Mouse (Mus musculus) ZHBTc4 (cell line): Measurements from ENCODE around the gene Srr.

Experiments used
- DNase-seq: peaks from one replicate; pipeline ENCODE4 v3.0.0-alpha.2; 2011; ENCODE audit warnings: low read depth, low spot score

Gene Srr

DNA sequence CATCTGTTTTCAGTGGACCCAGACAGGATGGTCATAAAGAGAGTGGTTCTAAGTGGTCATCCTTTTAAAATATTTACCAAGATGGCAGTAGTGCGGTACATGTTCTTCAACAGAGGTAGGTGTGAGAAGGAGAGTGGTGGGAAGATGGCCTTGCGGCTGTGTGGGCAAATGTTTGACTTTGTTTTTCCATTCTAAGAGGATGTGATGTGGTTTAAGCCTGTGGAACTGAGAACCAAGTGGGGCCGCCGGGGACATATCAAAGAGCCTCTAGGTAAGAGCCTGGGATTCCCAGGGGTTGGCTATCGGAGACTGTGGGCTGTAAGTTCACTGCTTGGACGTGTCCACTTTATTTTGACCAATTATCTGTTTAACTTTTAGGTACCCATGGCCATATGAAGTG lies 17.9 kb downstream of the Srr start:
- no peak for DNase-seq

DNA sequence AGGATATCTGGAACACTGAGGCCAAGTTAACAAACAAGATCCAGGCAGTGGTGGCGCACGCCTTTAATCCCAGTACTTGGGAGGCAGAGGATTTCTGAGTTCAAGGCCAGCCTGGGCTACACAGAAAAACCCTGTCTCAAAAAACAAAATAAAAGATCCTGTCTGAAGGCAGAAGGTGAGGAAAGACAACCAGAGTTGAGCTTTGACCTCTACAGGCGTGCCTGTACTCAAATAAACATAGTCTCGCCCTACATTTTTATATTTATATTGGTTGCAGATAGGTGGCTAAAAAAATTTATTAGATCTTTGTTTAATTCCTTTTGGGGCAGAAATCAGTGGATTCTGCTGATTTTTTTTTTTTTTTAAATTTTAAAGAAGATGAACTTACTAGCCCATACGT lies 23.3 kb downstream of the Srr start:
- DNase-seq = no peak

DNA sequence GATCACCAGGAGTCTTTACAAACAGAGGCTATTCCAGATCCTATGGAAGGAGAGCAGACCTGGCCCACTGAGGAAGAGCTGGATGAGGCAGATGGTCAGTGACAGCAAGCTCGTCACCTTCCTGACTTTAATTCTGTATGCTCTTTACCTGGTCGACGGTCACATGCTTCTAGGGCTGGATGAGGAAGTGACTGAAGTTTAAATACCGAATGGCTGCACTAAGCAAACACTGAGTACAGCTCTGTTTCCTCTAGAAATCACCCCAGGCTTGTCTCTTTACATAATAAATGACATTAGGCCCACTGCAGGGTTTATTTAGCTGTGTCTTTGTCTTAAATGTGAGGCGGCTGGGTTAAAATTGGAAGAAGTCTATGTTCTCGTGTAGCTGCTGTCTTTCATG lies 24.2 kb downstream of the Srr start:
- DNase-seq = no peak

DNA sequence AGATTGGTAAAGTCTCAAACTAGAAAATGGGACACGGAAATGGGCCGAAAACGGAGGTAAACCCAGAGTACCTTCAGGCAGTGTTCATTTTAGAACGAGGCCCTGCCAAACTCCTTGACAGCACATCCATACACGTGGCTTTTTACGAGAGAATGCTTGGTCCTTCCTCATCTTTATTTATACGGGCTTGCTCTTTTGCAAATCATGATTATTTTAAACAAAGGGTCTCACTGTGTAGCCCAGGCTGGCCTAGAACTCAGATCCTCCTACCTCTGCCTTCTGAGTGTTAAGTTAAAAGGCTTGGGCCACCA lies 27.3 kb downstream of the Srr start:
- no peak for DNase-seq

DNA sequence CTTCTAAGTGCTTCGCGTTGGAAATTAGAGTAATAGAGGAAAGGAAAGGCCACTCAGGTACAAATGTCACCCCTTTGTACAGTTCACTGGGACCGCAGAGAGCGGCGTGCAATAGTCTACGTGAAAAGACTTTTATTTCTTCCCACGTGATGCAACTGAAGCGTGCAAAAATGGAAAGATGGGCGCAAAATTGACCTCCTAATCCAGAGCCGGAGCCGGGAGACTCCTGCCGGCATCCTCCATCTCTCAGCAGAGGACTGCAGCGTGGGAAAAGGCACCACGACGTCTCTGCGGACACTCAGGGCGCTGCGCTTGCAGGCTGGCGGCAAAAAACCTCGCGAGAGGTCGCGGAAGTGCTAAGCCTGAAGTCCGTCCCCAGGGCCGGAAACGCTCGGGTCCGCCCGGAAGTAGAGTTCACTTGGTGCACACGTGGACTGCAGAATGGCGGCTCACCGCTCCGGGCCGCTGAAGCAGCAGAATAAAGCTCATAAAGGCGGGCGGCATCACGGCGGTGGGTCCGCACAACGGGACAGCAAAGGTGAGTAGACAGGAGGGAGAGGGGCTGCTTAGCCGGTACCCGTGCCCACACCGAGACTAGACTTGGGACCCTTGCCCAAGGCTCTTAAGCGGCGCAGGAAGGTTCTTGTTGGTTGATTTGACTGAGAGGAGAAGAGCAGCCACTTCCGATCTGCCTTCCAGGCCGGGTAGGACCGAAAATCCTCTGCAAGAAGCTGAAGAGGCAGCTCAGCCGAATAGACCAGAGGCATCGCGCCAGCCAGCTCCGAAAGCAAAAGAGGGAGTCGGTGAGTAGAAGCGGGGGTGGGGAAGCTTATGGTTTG lies 27.9 kb downstream of the Srr start, which contains the start of gene Tsr1:
Gene Tsr1 (plus strand): TSS at position 394 of the 839 bp plus-strand sequence.
- peak; percentile 97 for DNase-seq

DNA sequence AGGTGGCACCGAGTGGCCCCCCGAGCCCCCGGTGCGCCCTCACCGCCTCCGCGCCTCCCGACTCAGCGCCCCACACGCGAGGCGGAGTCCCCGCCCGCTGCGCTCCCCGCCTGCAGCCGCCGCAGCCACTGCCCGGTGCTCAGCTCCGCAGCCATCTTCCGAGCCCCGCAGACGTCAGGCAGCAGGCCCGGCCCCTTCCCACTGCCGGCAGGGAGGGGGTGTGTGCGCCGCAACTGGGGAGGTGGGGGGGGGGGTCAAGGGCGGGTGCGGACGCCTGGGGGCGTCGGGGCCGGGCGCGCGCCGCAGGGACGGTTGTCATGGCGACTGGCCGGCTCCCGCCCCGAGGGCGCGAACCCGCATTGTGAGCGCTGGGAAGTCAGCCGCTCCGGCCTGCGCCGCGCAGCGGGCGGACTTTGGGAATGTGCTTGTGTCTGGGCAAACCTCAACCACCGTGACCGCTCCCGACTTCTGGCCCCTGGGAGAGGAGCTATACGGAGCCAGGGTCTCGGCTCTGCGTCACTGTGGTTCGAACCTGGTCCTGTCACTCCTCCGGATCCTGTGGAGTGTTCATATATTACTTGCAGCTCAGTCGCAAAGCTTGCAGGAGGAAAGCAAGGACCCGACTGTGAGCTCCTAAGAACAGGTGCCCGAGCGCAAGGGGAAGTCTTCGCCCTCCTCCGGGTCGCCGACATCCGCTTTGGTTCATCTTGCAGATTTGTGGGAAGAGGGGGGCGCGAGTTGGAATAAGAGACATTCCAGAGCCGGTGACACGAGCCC lies 28.7 kb downstream of the Srr start, which contains the start of gene Sgsm2:
Gene Sgsm2 (minus strand): TSS at position 160 of the 777 bp plus-strand sequence.
- DNase-seq = peak; percentile 92

DNA sequence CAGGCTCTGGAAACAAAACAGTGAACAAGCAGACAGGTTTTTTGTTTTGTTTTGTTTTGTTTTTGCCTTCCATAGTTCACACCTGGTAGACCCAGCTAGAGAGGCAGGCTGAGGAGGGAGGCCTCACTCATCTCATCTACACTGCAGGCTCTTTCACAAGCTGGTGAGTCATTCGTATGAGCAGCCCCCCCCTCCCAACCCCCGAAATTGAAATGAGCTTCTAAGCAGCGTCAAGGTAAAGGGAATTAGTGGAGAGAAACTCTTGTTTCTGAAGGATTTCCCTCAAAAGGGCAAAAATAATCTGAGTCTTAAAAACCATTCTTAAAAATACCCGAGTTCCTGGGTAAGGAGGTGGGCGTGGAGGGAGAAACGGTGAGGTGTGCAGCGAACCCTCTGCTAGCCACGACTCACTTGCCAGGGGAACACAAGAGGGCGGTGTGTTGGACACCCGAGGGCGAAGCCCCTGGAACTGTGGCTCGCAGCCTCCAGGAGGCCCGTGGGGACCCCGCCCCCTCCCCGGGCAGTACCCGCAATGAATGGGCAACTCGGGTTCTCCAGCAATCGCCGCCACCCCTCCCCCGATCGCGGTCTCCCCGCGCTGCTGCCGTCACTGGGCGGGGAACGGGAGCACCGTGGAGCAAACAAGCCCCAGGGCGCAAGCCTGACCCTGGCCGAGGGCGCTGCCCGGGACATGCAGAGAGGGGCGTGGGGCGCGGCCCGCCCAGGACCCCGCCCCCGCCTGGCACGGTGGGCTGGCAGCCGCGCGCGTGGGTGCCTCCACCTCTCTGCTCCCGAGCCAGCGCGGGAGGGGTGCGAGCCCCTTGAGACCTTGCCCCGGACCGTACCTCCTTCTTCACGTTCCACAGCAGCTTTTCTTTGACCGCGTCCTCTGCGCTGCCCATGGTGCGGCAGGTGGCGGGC lies 29.5 kb downstream of the Srr start:
- peak; percentile 74 for DNase-seq

DNA sequence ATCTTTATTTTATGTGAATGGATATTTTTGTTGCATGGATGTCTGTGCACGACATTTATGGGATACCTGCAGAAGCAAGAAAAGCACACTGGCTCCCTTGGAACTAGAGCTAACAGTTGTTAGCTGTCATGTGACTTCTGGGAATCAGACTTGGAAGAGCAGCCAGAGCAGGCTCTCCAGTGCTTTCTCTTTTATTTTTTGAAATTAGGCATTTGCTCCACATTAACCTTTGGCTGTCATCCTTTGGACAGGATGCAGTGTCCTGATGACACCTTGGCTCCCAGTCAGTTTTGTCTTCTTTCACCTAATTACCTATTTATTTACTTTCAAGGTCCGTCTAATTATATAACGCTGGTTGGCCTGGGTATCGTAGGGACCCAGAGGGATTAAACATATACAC lies 31.1 kb downstream of the Srr start:
- no peak for DNase-seq

DNA sequence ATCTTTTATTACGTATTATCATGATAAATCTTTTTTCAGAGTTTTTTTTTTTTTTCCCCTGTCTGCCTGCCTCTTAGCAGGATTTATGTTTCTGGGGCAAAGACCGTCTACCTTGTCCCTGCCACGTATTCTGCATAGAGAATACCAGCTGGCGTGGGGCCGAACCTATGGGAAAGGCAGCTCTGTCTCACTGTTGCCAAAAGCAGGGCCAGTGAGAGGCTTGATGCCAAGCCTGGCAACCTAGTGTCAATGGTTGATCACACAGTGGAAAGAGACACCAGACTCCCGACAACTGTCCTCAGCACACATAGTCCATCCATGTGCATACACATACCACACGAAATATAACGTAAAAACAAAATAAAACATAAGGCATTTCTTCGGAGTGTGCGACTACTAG lies 42.6 kb downstream of the Srr start:
- DNase-seq = no peak

DNA sequence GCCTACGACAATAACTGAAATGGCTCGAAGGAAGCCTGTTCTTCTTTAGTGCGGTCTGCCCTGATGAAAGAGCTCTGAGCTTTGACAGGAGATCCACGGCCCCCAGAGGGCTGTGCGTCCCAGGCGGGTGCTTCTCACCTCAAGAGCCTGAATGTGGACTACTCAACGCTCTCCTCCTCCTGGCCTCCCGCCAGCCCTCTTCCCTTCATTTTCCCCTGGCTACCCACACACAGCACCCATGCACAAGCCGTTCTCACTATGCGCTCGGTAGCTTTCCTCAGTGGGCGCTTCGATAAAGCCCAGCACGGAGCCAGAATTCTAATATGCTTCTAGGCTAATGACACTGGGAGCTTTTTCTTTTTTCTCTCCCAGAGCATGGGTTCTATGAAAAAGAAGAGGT lies 43.8 kb downstream of the Srr start:
- no peak for DNase-seq

DNA sequence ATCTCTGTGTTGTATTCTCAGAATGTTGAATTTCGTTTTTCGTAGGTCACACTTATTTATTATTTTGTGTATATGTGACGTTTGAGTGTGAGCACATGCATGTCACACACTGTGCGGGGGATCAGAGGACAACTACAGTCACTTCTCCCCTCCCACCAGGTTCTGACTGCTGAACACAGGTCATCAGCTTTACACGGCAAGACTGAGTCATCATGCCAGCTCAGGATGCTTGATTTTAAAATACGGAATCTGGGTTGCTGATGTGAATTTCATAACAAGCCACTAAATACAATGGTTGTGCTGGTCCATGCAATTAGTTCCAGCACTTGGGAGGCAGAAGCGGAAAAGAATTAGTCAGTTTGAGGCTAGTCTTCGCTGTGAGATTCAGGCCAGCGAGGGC lies 44.7 kb downstream of the Srr start:
- DNase-seq = no peak

DNA sequence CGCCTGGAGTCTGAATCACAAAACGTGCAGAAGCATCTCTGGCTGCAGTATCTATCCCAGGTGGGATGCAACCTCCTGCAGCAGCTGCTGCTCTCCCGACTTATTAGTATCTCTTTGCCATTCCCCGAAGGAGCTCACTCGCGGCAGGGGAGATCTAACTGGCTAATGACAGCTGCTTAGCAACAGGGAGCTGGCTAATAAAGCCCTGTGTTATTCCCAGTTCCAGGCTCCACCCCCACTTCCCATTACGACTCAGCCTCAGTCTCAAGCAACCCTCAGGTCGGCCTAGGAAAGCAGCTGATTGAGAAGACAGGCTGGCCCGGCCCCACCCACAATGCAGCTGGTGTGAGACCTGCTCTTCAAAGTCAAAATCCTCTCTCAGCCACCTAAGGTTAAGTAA lies 48.9 kb downstream of the Srr start:
- DNase-seq = peak; percentile 94

DNA sequence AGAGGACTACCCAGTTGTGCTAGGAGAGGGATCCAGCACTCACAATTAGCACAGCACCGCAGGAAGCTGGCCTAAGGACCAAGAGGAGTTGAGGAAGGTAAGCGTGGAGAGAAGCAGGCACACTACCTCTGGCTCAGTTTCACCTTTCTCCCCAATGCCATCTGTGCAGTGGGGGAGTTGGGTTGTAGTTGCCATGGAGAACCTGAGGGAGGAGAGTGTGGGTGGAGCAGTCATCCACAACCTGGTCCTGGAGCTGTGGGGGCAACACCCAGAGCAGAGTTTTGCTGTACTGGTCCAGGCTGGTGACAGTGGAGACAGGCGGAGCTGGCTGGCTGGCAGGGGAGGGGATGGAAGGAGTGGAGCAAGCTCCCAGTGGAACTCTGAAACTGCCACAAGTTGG lies 51.1 kb downstream of the Srr start:
- DNase-seq = no peak

DNA sequence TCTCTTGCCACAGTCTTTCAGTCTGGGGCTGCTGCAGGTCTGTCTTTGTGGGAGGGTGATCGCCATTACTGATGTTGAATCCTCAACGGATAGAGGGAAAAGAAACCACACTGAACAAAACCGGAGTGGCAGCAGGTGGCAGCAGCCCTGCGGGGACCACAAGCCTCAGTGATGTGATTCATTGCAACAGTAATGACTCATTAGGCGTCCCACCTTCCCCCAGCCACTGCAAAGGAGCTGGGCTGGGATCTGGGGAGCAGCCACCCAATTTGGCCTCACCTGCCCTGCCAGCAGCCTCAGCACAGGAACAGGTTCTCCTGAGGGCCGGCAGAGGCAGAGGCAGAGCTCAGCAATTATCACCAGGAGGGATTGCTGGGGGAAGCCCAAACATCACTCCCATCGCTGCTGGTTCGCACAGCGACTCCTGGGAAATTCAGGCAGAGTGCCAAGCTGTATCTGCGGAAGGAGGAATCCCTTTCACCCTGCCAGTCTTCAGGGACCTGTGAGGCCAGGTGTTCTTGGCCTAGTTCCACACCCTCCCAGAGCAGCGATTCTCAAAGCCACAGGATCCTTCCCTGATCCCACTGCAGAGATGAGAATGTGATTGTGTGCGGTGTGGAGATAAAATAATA lies 54.6 kb downstream of the Srr start:
- no peak for DNase-seq

DNA sequence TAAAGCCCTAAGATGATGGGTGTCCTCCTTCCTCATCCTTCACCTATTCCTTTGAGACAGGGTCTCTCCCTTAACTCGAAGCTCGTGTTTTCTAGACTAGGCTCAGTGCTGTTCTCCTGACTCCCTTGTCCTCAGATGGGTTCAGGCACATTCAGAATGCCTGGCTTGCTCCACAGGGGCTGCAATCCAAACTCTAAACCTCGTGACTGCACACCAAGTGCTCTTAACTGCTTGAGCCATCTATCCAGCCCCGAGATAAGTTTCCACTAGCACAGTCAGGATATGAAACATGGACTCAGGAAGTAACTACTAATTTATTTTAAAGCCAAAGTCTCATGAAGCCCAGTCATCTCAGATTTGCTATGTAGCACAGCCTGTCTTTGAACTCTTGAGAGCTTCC lies 55.2 kb downstream of the Srr start:
- no peak for DNase-seq

DNA sequence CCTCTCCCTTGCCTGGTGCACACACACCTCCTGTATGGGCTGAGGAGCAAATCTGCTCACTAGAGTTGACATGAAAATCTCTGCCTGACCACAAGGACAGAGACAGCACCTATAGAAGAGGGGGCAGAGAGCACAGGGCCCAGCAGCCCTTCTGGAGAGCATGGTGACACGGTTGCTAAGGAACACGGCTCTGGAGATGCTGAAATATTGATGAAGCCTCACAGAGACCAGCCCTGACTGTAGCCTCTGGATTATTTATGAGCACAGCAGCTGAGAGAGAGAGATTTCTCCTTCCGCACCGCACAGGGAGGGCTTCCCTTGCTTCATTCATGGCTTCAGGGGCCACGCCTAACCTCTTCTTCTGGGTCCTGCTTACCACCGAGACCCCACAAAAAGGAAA lies 56.1 kb downstream of the Srr start:
- no peak for DNase-seq

DNA sequence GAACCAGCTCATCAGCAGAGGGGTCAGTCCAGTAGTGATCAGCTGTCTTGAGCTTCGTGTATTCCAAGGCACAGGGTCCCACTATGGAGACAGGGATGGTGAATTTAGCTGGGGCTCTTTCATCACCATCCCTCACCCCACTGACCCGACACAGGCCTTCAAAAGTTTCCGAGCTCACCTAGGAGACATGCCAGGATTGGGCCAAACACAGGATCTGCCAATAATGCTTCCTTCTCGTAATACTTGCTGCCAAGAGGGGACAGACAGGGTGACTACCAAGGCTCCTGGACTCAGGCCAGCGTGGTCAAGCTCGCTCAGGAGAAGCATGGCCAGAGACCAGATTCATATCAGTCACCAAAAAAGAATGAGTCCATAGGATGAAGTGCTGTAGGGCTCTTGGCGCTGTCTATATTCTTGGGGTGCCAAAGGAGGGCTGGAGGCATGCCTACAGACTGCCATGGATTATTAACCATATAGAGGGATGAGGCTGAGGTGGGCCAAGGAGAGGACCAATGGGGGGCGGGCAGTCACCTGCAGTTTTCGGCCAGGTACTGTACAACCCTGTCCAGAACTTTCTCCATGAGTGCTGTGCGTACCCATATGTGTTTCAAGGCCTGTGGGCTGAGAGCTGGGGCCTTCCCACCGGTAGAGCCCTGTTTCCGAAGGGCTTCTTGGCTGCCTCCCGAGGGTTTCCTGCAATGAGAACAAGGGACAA lies 57.5 kb downstream of the Srr start:
- DNase-seq = no peak

DNA sequence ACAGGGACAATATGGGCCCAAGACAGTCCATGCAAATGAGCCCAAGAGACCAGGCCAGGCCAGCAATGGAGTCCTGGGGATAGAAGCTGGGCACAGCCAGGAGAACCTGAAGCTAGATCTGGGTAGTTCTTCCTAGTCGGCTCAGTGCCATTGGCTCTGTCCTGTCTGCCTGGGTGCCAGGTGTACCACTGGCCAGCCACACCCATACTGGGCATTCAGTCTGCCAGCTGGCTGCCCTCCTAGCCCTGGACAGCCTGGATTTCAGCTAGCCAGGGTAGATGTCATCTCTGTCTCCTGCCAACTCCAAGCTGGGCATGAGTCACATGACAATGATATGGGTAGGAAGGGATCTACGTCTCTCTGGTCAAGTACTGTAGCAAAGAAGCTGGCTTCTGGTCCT lies 58.6 kb downstream of the Srr start:
- no peak for DNase-seq

DNA sequence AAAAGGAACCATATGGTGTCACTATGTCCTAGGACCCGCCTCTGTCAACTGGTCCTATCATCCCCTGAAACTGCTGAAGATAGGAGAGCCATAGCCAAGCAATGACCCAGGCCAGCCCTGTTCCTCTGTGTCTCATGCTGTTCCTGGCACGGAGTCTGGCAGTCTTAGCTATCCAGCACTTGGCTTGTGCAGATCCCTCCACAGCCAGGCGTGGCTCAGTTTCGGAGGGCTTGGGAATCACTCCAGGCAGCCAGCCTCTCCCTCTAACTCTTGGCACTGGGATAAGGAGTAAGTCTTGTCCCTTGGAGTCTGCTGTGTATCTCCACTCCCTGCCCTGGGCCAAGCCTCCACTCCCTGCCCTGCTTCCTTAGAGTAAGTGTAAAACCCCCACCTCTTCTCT lies 59.1 kb downstream of the Srr start:
- DNase-seq = no peak

DNA sequence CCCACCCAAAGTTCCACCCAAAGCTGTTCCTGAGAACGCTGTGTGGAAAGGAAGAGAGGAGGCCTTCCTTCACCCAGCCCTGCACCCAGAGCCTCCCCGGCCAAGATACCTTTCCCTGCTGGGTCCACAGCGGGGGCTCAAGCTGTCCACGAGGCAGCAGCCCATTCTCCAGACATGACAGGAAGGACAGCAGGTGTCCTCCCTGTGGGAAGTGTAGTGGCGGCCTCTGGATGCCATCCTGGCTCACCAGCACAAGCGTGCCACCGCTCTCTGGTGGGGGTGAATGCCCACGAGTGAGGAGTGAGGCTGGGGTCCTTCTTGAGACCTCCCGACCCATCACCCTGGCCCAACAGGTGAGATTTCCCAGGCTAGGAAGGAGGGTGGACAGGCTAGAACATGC lies 60.5 kb downstream of the Srr start:
- DNase-seq = no peak

DNA sequence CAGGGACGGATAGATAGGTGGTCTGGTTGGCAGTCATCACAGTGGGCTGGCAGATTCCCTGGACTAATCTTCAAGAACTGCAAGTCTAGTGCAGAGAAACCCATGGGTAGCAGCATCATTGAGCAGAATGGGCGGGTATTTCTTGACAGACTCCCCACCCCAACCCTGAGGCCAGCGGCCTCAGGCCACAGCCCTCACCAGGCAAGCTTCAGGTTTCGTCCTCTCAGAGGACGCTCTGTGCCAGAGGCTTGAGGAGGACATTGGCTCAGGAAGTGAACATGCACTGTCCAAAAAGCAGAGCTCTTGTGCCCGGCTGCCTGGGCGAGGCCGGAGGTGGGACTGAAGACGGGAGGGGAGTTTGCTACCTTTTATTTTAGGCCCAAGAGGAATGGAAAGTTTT lies 61.3 kb downstream of the Srr start:
- DNase-seq = no peak
